Mouse (Mus musculus) brain, embryonic 14.5 days (tissue): Measurements from ENCODE around the gene Btbd35f7. TPM values are rescaled to one million over a fixed set of nuclear protein-coding genes. Genes with fewer than 3 reads are reported as not detected.
"Not testable (repeated sequence)": the region's sequence is repeated elsewhere in the genome, so short reads cannot be mapped to it uniquely, and the experiment has no call there.

Experiments
- DNase-seq: peaks from one replicate; pipeline ENCODE4 v3.0.0-alpha.2; 2011; ENCODE audit warnings: low read depth
- polyA plus RNA-seq: library from polyadenylated mRNA; depleted of rRNA; stranded (reverse); fragments of >200 nt; gene quantifications from 2 replicates; pipeline ENCODE4 v1.2.3, GENCODE M21; 2012; rRNA removed

Gene Btbd35f7
- not detected in 2 replicates for polyA plus RNA-seq

DNA sequence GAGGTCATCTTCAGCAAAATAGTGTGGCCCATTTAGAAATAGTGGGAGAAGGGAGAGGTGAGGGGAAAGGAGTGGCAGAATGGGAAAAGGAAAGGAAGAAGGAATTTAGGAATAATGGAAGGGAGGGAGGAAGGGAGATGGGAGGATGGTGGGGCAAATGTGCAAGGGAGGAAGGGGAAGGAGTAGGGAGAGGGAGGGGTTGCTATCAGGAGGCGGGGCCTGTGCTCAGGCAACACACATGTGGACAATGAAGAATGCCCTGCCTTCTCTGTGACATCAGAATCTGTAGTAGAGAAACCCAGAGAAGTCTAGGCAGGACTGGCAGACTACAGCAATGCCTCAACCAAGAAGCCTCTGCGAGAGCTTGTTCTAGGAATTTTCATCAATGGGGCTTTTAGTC lies at the start of gene Btbd35f7:
Gene Btbd35f7 (plus strand): TSS at position 301 of the 400 bp plus-strand sequence.
- DNase-seq: not testable (repeated sequence)

Other genes with a start within 250 kb of the Btbd35f7 start
- gene Mycs, start 199.8 kb upstream of the Btbd35f7 start, polyA plus RNA-seq: 0.04 TPM in 1 of 2 replicates, not detected in the other